Mouse (Mus musculus) G1E (cell line): Measurements from ENCODE around the gene Nnmt.

ENCODE experiments used
- CTCF ChIP-seq: IDR thresholded peaks from 2 replicates; pipeline ENCODE4 v1.5.1; 2012; ENCODE audit warnings: low read depth, low read length, inconsistent platforms, mixed read lengths
- GATA1 ChIP-seq: IDR thresholded peaks from 2 replicates; pipeline ENCODE4 v1.6.1; 2012; ENCODE audit warnings: borderline replicate concordance, low read length, inconsistent platforms, mixed read lengths
- GATA2 ChIP-seq: IDR thresholded peaks from 2 replicates; pipeline ENCODE4 v1.6.1; 2012; ENCODE audit warnings: low read depth, low read length, inconsistent platforms, borderline replicate concordance
- POLR2AphosphoS5 ChIP-seq: IDR thresholded peaks from 2 replicates; pipeline ENCODE4 v1.6.1; 2012; ENCODE audit warnings: low read depth, low read length, inconsistent platforms; ENCODE audit not compliant: insufficient replicate concordance
- TAL1 ChIP-seq: conservative IDR thresholded peaks from 2 replicates; pipeline ENCODE4 v1.6.1; 2012; ENCODE audit warnings: low read depth, low read length, inconsistent platforms, mixed read lengths

DNA sequence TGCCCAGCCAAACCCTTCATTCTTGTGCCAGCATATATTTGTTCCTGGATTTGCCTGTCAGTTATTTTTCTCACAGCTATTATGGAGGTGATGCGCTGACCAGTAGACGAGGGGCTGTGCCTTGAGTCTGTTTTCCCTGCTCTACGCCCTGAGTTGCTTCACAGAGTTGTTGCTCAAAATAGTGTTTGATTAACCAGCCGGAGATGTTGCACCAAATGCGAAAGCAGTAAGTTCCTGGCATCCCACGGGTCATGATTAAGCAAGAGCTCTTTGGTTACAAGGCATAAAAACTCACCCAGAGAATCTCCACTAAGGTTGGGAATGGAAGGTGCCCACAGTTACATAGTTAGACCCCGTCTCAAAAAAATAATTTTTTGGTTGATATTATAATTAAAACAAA lies 1.2 kb upstream of the Nnmt start:
- TF ChIP-seq CTCF, result no peak
- TF ChIP-seq POLR2AphosphoS5, result no peak
- TF ChIP-seq GATA1, result no peak
- no peak for TF ChIP-seq TAL1
- no peak for TF ChIP-seq GATA2
